Mouse (Mus musculus): Measurements from ENCODE around the gene Dhrs7c.

GRCm38 (mm10) chr11:67865100-67865499, 67.1 kb downstream of the Dhrs7c start:
- no peak for TF ChIP-seq POLR2A (IDR thresholded peaks at IDR 0.05; ENCODE audit: borderline replicate concordance, extremely low read depth, low read depth, low read length)
- no peak for TF ChIP-seq CTCF (IDR thresholded peaks at IDR 0.05; ENCODE audit: insufficient read depth, low read length)

Data from lung, adult 2 months (tissue).